Mouse (Mus musculus) adrenal gland, postnatal 10 days (tissue): Measurements from ENCODE around the gene Gna14. TPM values are rescaled to one million over a fixed set of nuclear protein-coding genes. Genes with fewer than 3 reads are reported as not detected.
A peak's percentile ranks its signal among the peaks of the same experiment; 100 is the strongest.

Experiments used
- DNase-seq: peaks from one replicate; pipeline ENCODE4 v3.0.0; 2021; ENCODE audit warnings: mixed read lengths
- total RNA-seq, 2 experiments: library from RNA; stranded (reverse); gene quantifications; 2 replicates each; pipeline ENCODE4 v1.2.3; 2021

Gna14 gene
- total RNA-seq, 2 experiments from 2014 or later: 17.6 to 29.1 TPM

DNA sequence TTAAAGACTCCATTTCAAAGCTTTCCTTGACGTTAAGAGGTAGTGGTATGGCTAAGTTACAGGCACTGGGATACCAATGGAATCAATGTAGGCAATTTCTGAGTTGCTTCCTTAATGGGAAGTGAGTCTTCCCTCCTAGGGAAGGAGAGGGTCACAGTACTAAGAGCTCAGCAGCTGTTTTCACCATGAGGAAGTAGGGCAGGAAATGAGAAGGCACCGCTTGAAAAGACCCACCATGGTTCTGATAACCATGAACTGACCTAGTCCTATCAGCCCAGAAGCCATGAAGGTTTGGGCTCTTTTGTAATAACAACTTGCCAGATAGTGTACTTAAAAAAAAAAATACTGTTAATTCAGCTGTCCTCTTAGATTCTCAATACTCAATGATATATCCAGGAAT is 20.6 kb downstream of the Gna14 start:
- DNase-seq: no peak

DNA sequence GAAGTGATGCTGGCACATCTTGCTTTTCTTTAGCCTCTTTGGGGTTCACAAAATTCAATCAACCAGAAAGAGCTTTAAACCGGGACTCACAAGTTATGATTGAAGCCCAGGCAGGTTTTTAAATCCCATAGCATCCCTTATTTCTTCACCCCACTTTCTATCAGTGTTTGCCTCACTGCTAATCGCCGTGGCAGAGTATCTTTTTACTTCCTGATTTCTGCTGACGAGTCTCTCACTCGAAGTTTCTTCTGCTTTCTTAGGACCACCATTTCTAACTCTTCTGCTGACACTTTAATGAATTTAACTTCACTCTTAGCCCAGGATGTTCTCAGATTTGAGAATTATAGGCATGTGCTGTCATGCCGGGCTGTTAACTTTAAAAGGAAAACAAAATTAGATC is 21.6 kb downstream of the Gna14 start:
- no peak for DNase-seq

DNA sequence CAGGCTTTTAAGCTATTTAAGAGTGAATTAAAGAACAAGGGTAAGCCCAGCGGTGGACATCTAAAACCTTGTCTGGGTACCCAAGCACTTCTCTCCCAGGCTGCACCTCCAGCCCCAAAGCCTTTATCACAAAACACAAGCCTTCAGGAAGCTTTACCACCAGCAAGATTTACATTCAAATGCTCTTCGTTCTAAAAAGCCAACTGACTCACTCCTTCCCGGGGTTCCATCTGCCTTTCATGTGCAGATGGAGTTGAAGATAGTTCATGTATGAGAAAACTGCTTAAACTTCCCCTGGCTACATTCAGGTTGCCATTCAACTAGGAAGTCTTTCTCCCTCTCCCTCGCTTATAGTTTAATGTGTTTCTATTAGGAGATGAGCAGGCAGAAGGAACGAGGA is 23.8 kb downstream of the Gna14 start:
- no peak for DNase-seq

DNA sequence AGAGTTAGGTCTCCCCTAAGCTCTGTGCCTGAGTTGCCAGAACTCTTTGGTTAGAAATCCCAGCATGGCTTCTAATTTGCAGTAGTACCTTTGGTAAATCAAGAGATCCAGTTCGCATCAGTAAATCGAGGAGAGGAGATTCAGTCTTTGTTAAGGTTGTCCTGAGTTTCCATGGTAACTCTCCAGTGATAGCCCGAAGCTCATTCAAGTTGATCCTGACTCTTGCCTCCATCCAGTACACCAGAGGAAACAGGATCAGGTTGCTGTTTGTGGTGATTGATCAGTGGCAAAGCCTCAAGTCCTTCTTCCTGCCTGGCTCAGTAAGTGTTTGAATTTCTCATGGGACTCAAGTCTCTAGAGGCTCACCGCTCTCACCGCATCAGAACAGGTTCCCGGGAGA is 24.7 kb downstream of the Gna14 start:
- DNase-seq: no peak

DNA sequence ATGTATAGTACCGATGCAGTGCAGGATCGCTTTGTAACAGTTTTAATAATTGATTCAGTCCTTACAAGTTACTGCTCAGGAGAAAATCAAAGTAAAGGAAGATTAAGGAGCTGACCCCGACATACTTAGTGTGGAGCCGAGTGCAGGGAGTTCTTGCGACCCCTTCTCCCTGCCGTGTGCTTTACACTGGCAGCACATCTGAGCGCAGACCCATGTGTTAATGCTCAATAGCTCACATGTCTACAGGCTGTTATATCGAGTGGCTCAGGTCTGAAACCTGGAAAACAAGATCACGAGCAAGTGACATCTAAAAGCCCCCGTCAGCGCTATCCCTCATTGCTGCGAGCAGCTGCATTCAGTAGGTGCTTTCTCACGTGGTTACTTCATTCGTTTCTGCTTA is 25.3 kb downstream of the Gna14 start:
- DNase-seq: no peak

DNA sequence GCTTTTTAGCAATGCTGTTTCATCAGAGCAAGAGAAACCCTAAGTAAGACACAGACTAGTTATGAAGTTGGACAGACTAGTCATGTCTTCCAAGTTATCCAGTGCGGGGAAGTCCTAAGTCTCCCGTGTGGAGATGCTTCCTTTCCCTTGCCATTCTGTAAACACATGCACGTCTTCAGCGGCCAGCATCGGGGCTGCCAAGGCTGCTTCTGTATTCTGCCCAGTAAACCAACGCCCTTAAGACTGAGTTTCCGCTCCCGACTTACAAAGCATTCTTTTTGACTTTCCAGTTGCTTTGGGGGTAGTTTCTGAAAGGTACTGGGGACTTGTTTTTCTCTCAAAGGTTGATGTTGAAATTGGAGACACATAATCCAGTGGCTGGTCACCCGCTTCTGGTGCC is 26.9 kb downstream of the Gna14 start:
- DNase-seq: no peak

DNA sequence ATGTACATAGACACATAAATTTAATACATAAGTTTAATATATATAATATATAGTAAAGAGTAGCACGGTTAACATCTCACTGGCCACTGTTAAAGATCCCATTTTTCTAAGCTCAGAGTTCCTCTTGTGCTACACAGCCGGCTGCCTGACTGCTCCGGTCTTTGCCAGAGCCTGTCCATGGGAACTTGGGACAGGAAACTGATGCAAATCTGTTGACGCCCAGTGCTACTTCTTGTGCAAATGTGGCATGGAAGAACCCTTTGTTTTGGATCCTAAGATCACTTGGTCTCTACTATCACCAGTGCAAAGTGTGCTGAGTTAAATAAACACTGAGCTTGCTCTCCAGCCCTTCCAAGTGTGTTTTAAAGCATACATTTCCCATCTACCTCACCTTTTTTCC is 29.2 kb downstream of the Gna14 start:
- no peak for DNase-seq

DNA sequence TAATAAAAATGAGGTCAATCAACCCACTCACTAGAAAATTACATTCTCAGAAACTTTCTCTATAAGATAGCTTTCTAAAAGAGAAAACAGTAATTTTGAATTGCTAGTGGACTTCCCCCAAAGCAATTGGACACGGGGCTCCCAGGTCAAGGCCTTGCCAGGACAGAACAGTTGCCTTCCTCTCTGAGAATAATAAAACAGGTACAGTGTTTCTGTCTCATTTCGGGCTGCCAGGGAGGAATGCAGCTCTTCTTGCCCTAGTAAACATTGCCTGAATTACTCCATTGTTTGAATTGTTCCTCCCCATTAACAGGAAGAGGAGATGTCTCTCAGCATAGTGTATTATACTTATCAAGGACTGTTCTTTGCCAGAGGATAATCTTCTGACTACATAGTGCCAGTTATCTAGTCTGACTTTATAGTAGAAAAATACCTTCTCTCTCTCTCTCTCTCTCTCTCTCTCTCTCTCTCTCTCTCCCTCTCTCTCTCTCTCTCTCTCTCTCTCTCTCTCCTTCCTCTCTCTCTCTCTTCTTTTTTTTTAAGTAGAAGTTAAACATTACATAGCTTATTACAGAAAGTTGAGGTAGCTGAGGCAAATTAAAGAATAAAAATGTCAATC is 33.3 kb downstream of the Gna14 start:
- no peak for DNase-seq

DNA sequence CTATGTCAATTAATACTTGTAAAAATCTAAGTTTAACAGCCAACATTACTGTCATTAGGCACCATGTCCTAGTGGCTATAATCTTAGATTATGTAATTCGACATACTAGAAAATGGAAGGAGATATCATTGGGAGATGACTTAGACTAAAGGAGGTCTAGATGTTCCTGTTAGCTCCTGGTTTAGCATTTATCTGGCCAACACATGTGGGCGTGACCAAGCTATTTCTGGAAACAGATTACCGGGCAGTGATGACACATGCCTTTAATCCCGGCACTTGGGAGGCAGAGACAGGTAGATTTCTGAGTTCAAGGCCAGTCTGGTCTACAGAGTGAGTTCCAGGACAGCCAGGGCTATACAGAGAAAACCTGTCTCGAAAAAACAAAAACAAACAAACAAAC is 37.1 kb downstream of the Gna14 start:
- no peak for DNase-seq

DNA sequence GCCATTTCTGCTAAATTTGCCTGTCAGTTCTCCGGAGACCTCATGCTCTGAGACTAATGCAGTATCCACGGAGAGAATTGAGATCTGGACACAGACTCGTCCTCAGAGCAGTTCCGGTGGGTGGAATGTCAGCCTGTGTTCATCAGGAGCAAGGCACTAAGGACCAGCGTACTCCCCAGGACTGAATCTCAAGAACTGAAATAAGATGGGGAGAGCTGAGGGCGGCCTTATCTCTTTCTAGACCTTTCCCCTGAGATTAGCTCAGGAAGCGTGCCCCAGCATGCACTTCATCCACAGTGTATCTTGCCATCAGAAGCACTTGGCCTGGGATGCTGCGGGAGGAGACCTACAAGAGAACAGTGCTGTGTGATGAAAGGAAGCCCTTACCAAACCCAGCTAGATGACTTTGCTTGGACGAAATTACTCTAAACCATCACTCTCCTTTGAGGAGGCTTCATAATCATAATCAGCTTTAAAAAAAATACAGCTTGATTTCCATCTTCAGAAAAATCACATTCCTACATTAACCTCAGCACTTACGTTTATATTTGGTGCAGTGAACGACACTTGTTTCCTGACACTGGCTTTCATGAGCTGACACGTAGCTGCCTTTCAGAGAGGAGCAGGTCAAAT is 41.9 kb downstream of the Gna14 start:
- no peak for DNase-seq

DNA sequence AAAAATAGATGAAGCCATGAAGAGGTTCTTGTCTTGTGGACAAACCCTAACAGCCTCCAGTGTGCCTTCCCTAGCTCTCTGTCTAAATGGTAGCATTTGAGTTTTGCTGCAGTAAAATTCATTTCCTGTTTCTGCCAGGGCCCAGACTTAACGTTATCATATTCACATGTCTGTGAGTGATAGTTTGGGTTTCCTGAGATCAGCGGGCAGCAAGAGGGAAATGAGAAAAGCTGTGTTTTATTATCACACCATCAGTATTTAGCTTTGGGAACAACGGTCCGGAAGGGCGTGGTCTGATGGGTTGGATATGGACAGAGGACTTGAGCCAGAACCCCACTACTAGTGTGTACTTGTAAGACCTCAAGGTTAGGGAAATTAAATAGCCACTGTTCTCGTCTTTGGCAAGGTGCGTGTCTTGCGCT is 42.6 kb downstream of the Gna14 start:
- DNase-seq: no peak

DNA sequence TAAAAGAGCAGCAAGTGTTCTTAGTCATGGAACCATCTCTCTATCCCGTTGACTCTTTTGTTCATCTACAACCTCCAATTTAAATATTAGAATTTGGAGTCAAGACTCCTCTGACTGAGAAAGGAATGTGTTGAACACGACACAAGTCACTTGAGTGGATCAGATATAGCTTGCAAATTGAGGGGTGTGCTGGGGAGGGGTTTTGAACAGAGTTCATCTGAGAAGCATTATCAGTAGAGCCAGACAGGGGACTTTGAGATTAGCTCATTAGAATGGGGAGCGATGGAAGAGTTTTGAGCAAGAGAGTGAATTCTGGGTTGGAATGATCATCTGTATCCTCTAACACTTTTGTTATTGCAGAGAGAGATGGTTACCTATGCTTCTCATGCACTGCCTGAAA is 46.5 kb downstream of the Gna14 start:
- DNase-seq: no peak

DNA sequence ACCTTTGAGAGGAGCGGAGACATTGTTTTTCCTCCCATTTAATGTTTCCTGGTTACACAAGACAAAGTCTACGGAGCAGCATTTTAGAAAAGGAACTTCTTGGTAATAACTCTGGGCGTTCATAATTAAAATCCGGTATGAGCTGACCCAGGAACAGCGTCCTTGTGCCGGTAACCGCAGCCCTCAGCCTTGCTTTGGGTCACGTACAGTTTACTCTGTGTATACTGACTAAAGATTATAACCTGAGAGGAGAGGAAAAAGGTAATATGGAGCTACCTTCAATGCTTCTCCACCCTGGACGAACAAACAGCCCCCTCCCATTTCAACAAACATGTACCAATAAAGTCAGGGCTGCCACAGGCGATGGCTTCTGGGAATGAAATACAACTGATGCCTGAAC is 48.7 kb downstream of the Gna14 start:
- DNase-seq: no peak

DNA sequence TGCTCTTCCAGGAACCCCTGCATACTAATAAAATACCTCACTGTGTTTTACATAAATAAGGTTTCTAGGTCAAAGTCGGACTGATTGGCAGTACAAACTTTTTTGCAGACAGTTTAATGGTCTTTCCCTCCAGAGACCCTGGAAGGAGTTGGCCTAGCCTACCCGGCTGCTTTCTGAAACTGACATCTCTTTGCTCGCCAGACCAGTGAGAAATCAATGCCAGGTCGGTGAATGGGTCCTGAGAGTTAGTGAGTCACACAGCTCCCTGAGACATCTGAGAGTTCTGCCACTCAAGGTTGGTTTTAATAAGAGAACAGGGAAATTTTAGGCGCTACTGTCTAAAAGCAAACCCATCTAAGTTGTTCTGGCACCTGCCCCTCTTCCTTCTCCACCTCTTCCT is 49.1 kb downstream of the Gna14 start:
- peak; percentile 30 for DNase-seq

DNA sequence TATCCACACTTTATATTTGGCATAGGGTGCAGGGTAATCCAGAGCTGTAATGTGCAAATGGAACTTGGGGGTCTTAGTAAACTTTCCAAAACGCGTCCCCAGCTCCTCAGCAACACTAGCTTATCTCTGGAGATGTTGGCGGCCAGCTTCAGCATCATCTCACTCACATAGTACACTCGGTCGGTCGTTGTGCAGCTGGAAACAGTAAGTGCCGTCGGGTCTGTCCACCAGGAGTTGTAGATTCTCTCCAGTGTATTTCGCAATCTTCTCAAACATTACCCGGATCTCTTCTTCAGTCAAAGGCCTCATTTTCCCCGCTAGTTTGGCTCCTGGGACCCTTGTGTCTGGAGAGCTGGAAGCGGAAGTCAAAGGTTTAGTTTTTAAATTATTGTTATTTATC is 55.2 kb downstream of the Gna14 start:
- DNase-seq: no peak

DNA sequence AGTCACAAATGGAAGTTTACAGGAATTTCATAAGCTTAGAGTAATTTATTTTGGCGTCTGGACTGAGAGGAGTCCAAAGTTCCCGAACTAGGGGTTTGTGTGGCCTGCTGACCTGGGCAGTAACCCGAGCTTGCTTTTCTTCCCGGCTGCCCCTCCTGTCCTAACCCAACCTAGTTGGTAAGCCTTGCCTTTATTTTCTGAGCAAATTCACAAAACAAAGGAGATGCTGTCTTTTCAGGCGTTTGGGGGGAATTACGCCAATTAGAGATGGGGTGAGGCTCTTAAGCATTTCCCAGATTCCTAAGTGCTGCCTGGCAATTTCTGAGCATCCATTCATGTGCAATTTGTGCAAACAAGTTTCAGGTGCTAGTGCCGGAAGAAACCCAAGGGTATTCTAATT is 55.9 kb downstream of the Gna14 start:
- no peak for DNase-seq

DNA sequence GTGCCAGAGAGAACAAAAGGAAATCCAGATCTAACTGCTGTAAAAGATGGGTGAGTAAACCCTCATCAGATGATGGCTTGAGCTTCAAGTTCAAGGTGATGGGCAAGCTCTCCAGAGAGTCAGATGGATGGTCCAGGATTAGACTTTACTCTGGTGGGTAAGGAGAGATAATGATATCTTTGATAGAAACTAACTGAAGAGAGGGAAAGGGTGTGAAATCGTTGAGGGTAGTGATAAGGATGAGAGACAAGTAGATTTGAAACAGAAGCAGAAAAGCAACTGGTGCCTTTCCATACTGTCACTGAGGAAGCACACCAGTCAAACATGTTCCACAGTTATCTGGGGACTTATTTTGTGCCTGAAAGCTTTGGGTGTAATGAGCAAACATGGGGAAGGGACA is 56.9 kb downstream of the Gna14 start:
- no peak for DNase-seq

DNA sequence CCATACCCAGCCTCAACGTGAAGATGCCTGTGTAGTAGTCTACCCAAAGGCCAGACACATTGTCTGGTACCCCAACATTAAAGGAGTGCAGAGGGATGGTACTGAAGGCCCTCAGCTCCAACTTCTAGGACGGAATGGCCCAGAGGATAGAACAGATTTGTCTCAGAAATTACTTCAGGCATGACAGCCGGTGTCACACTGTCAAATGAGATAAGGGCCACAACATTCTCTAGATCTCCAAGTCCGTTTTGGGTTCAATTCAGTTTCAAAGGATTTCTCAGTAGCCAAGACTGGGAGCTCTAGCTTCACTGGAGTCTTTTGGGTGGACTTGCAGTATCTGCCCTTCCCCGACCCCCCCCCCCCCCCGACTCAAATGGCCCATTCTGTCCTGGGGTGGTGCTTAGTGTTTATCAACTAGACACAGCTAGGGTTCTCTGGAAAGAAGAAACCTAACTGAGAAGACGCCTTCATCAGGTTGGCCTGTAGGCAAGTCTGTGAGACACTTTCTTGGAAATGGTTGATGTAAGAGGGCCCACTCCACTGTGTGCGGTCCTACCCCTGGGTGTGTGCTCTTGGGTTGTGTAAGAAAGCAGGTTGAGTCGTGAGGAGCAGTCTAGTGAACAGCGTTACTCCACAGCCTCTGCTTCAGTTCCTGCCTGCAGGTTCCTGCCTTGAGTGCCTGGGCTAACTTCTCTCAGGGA is 59.4 kb downstream of the Gna14 start:
- DNase-seq: no peak

DNA sequence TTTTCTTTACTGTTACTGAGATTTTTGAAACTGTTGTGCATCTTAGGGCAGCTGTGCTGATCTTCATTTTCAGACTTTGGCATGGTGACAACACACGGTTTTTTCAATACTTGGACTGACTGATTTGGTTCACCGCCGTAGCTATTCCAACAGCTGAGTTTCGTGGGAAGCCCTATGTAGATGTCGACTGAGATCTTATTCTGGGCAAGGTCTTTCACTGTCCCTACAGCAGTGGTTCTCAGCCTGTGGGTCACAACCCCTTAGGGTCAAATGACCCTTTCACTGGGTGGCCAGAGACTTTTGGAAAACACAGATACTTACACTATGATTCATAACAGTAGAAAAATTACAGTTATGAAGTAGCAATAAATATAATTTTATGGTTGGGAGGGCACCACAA is 60.5 kb downstream of the Gna14 start:
- DNase-seq: no peak

DNA sequence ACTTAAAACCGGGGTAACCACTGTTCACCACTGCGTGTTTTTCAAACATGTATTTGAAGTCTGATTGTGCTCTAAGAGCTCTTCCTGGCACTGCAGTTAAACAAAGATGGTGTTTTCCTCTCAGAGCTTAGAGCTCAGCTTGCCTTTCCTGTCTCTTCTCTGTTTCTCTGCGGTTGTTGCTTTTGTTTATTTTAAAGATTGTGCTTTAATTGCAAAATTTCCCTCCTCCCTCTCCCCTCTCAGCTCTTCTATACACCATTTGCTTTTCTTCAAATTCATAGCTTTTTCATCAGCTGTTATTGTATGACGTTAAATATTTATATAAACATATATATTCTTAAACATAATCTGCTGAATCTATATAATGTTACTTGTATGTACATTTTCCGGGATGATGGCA is 66.5 kb downstream of the Gna14 start:
- DNase-seq: no peak

DNA sequence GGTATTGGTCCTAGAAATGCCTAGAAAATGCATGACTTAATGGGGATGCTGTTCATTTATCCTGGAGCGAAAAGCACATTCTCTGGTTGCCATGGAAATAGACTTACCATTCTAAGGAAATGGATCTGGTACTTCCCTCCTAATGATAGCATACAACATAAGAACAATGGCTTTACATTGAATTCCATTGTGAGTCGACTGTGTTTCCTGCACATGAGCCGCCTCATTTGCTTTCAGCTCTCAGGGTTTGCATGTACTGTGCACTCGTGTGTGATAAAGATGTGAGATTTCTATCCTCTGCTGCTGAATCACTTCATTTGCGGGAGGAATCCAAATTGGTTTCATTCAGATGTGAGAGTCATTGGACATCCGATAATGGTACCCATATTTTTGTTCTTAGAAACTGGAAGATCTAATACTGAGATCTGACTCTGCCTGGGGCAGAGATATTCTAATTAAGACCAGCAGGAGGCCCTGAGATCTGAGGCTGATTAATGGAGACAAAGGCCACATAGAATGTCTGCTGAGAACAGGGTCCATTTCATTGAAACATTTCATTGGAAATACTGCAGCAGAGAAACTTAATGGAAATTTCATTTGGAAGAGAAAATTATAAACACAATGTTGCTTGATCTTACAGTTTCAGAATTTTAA is 71.3 kb downstream of the Gna14 start:
- no peak for DNase-seq

DNA sequence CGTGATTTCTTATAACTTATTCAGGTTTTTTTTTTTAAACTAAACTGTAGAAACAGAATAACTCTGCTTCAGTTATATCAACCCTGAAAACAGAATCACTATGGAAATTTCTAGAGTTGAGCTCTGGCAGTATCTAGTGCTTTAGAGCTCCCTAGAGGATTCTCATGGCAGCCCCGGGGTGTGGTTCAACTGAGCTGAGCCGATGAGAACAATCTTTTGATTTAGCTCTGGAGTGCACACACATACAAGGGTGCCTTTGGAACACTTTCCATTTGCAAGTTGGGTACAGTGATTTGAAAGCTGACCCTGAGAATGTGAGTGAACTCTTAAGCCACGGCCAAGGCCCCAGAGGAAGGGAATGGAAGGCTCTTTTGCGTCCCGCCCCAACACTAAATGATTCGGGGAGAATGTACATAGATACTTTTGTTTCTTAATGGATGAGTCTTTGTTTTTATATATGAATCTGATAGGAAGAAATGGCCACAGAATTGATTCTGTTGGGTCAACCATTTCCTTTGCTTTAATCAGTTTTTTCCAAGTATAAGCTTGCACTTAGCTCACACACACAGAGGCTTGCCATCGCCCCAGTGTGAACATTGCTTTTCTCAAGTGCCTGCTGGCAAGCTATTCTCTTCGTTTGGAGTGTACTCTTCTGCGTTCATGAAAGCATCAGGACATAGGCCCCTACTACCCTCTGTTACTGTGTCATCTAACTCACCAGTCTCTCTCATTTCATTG is 75.0 kb downstream of the Gna14 start:
- DNase-seq: peak; percentile 20

DNA sequence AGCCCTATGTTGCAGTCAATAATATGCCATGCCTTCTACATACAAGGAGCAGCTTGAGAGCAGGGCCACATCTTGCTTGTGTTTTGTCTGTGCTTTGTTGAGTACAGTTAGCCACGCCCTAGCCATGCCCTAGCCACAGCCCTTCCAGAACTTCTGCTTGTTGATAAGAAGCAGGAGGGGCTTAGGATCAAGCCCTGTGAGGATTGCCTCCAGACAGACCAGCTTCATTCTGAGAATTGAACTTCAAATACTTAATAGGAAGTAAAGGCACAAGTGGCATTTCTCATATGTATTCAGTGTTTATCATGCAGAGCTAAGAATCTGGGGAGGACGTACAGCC is 75.5 kb downstream of the Gna14 start:
- no peak for DNase-seq
